Mouse (Mus musculus): ENCODE data around the gene Rab39b.

Gene Rab39b

DNA sequence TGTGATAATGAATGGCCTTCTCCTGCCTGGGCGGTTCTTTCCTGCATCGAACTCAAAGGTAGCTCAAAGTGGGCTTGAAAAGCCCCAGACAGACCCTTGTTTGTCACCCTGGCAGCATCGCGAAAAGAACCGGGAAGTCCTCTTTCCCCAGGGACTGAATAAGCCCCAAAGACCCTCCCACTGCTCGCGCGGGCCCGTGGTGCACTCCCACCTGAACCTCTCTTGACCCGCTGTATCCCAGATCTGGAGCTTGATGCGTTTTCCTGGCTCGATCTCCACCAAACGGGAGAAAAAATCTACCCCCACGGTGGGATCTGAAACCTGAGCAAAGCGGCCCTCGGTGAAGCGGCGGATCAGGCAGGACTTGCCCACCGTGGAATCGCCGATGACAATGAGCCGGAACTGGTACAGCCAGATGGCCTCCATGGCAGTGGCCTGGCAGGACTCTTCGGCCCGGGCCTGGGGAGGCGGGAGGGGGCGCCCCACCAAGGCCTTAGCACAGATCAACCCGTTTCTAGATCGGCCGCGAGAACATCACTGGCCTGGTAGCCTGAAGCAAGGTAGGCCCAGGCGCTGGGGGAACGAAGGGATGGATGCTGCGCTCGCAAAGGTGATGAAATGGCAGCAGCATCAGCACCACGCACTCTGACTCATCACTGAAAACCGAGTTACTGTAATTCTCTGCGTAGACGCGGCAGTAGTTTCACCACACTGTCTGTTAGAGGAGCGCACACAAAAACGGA, at the start of gene Rab39b:
Gene Rab39b (minus strand): TSS at position 650 of the 743 bp plus-strand sequence.
- peak; percentile 1 for DNase-seq

DNA sequence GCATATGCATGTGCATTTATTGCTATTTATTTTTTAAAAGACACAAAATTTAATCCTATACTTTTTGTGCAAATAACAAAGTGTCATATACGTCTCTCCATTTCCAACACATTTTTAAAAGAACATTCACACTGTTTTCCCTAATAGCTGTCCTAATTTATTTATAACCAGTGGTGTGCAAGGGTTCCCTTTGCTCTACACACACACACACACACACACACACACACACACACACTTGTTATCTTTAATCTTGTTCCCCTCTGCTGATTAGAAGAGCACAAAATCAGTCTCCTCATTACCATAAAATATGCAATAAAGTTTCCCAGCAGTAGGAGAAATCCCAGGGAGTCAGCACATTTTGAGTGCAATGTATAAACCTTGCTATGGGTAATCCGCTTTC, 508 bp upstream of the Rab39b start:
- no peak for DNase-seq
